17 mouse cellular contexts compared by ENCODE assay signal in the genomic region with DNA sequence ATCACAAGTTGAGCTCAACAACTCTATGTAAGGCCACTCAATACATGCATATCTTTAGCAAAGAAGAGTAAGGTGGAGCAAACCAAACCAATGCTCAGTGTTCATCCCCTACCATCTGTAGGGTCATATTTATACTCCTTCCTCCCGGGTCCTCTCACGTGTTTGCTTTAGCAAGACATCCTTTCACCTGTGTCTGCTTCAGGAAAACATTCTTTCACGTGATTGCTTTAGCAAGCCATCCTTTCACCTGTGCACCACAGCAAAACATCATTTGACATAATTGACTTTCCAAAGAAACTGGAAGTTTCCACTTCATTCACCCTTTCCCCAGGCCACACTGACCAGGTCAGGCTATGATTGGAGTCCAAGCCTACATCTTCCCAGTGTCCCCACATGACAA. TPM values are rescaled to one million over a fixed set of nuclear protein-coding genes. Genes with fewer than 3 reads are reported as not detected.
DNase-seq lines count a peak whose midpoint lies in the region; ATAC-seq and TF ChIP-seq lines count a peak whose summit lies in the region.
"Had no signal": no experiment of that assay in that cellular context is flagged by ENCODE, and none has a peak within 500 bp of the region (broad histone marks: within the 10 kb centered on the region; RNA-seq: fewer than 3 reads in every experiment).

A gene (minus strand): TSS at position 101 of the 400 bp plus-strand sequence.

- no peak within 1 kb of the TSS for H3K9ac ChIP-seq in forebrain, embryonic 12.5 days
- H3K9ac ChIP-seq in forebrain, embryonic 14.5 days (ENCODE audit: low read length): no peak within 1 kb of the TSS
- no peak within 1 kb of the TSS for H3K9ac ChIP-seq in stomach, embryonic 15.5 days
- H3K9ac ChIP-seq in stomach, postnatal 0 days (ENCODE audit: low read length): no peak within 1 kb of the TSS
- no peak within 1 kb of the TSS for H3K9ac ChIP-seq in midbrain, embryonic 14.5 days (replicated peaks; ENCODE audit: low read length)
- H3K9ac ChIP-seq: embryonic facial prominence, embryonic 15.5 days had no signal

- no peak for TF ChIP-seq EP300 in stomach, postnatal 0 days (optimal IDR thresholded peaks at IDR 0.05)

- H3K9me3 ChIP-seq in forebrain, embryonic 12.5 days: no peaks in the 10 kb centered on the region
- H3K9me3 ChIP-seq in forebrain, embryonic 14.5 days (replicated peaks; ENCODE audit: control insufficient read depth, low read length): no peaks in the 10 kb centered on the region
- H3K9me3 ChIP-seq in stomach, embryonic 15.5 days: no peaks in the 10 kb centered on the region
- no peaks in the 10 kb centered on the region for H3K9me3 ChIP-seq in stomach, postnatal 0 days (ENCODE audit: control insufficient read depth, low read length)
- H3K9me3 ChIP-seq in midbrain, embryonic 14.5 days (ENCODE audit: control insufficient read depth, low read length): no peaks in the 10 kb centered on the region
- H3K9me3 ChIP-seq: embryonic facial prominence, embryonic 15.5 days had no signal

- no peaks in the 10 kb centered on the region for H3K27me3 ChIP-seq in forebrain, embryonic 12.5 days
- no peaks in the 10 kb centered on the region for H3K27me3 ChIP-seq in forebrain, embryonic 14.5 days (replicated peaks; ENCODE audit: control insufficient read depth, insufficient read depth, low read length)
- no peaks in the 10 kb centered on the region for H3K27me3 ChIP-seq in stomach, embryonic 15.5 days (replicated peaks)
- H3K27me3 ChIP-seq in stomach, postnatal 0 days (ENCODE audit: control insufficient read depth, insufficient read depth, low read length): no peaks in the 10 kb centered on the region
- H3K27me3 ChIP-seq in midbrain, embryonic 14.5 days (ENCODE audit: control insufficient read depth, insufficient read depth, low read length): no peaks in the 10 kb centered on the region
- H3K27me3 ChIP-seq: embryonic facial prominence, embryonic 15.5 days had no signal

- no peak for DNase-seq in forebrain, embryonic 14.5 days (ENCODE audit: low spot score)
- DNase-seq in stomach, postnatal 0 days (ENCODE audit: low spot score): no peak
- DNase-seq in midbrain, embryonic 14.5 days: no peak
- DNase-seq in gastrocnemius, postnatal 10 days: no peak
- no peak for DNase-seq in adipocyte (ENCODE audit: low spot score)
- DNase-seq: cerebellum, adult 11 months; kidney, adult 8-10 months; thymus, adult 18-20 months had no signal

- H3K27ac ChIP-seq in forebrain, embryonic 12.5 days: no peak within 1 kb of the TSS
- no peak within 1 kb of the TSS for H3K27ac ChIP-seq in forebrain, embryonic 14.5 days (ENCODE audit: low read depth, low read length)
- H3K27ac ChIP-seq in stomach, embryonic 15.5 days: peak within 1 kb of the TSS; percentile 55; the same call in 1 of the 2 replicates
- no peak within 1 kb of the TSS for H3K27ac ChIP-seq in stomach, postnatal 0 days (replicated peaks)
- no peak within 1 kb of the TSS for H3K27ac ChIP-seq in midbrain, embryonic 14.5 days (replicated peaks; ENCODE audit: low read depth, low read length)
- H3K27ac ChIP-seq: embryonic facial prominence, embryonic 15.5 days; macrophage had no signal

- no peaks in the 10 kb centered on the region for H3K36me3 ChIP-seq in forebrain, embryonic 12.5 days (replicated peaks)
- H3K36me3 ChIP-seq in forebrain, embryonic 14.5 days (ENCODE audit: control insufficient read depth, insufficient read depth, low read length): no peaks in the 10 kb centered on the region
- H3K36me3 ChIP-seq in stomach, embryonic 15.5 days: no peaks in the 10 kb centered on the region
- no peaks in the 10 kb centered on the region for H3K36me3 ChIP-seq in stomach, postnatal 0 days (ENCODE audit: control insufficient read depth, insufficient read depth, low read length)
- no peaks in the 10 kb centered on the region for H3K36me3 ChIP-seq in midbrain, embryonic 14.5 days (ENCODE audit: control insufficient read depth, insufficient read depth, low read length)
- H3K36me3 ChIP-seq: embryonic facial prominence, embryonic 15.5 days had no signal

- no peak for TF ChIP-seq CTCF in stomach, postnatal 0 days (IDR thresholded peaks at IDR 0.05; ENCODE audit: low read depth)

- no peak within 1 kb of the TSS for H3K4me3 ChIP-seq in forebrain, embryonic 12.5 days (replicated peaks)
- H3K4me3 ChIP-seq in forebrain, embryonic 14.5 days (ENCODE audit: low read depth, low read length): no peak within 1 kb of the TSS
- no peak within 1 kb of the TSS for H3K4me3 ChIP-seq in stomach, embryonic 15.5 days (replicated peaks)
- H3K4me3 ChIP-seq in stomach, postnatal 0 days (ENCODE audit: low read depth, low read length): no peak within 1 kb of the TSS
- no peak within 1 kb of the TSS for H3K4me3 ChIP-seq in midbrain, embryonic 14.5 days (replicated peaks; ENCODE audit: low read depth, low read length)
- H3K4me3 ChIP-seq: embryonic facial prominence, embryonic 15.5 days had no signal

- H3K4me2 ChIP-seq in forebrain, embryonic 12.5 days: no peak within 1 kb of the TSS
- no peak within 1 kb of the TSS for H3K4me2 ChIP-seq in forebrain, embryonic 14.5 days (ENCODE audit: low read length)
- no peak within 1 kb of the TSS for H3K4me2 ChIP-seq in stomach, embryonic 15.5 days
- no peak within 1 kb of the TSS for H3K4me2 ChIP-seq in stomach, postnatal 0 days (replicated peaks; ENCODE audit: low read depth)
- no peak within 1 kb of the TSS for H3K4me2 ChIP-seq in midbrain, embryonic 14.5 days (ENCODE audit: low read length)
- H3K4me2 ChIP-seq: embryonic facial prominence, embryonic 15.5 days; liver, embryonic 11.5 days had no signal

- no peak for ATAC-seq in forebrain, embryonic 12.5 days (ENCODE audit: low FRiP score)
- ATAC-seq in forebrain, embryonic 14.5 days: no peak
- no peak for ATAC-seq in stomach, embryonic 15.5 days (ENCODE audit: insufficient read depth, low FRiP score, low read depth)
- no peak for ATAC-seq in stomach, postnatal 0 days (ENCODE audit: low FRiP score, low TSS enrichment)
- no peak for ATAC-seq in midbrain, embryonic 14.5 days (ENCODE audit: low FRiP score, low TSS enrichment)
- ATAC-seq in cerebellum, adult (ENCODE audit: insufficient number of reproducible peaks, low FRiP score, low TSS enrichment): no peak

- WGBS in forebrain, embryonic 12.5 days: 91% methylated on average over 3 of the region's 3 CpGs
- WGBS in forebrain, embryonic 14.5 days: 90% methylated on average over 3 of the region's 3 CpGs
- 78% methylated on average over 3 of the region's 3 CpGs for WGBS in stomach, embryonic 15.5 days
- 69% methylated on average over 3 of the region's 3 CpGs for WGBS in stomach, postnatal 0 days
- WGBS in midbrain, embryonic 14.5 days: 83% methylated on average over 3 of the region's 3 CpGs

- H3K4me1 ChIP-seq in forebrain, embryonic 12.5 days: no peaks in the 10 kb centered on the region
- H3K4me1 ChIP-seq in forebrain, embryonic 14.5 days (ENCODE audit: control insufficient read depth, insufficient read depth, low read length): no peaks in the 10 kb centered on the region
- H3K4me1 ChIP-seq in stomach, embryonic 15.5 days: 0 out of 2 replicates have a peak, but pooled peaks cover 5% of the 10 kb centered on the region
- H3K4me1 ChIP-seq in stomach, postnatal 0 days (replicated peaks; ENCODE audit: control insufficient read depth, insufficient read depth): no peaks in the 10 kb centered on the region
- no peaks in the 10 kb centered on the region for H3K4me1 ChIP-seq in midbrain, embryonic 14.5 days (ENCODE audit: control insufficient read depth, insufficient read depth, low read length)
- H3K4me1 ChIP-seq: embryonic facial prominence, embryonic 15.5 days had no signal

RNA-seq across cellular contexts. Expression of the gene that starts here (rescaled TPM):
- polyA plus RNA-seq in forebrain, embryonic 12.5 days (2016; fragmentation: Nextera tagmentation; extraction: Ambion mirVana): 13.9 and 17.8 TPM in 2 replicates
- polyA plus RNA-seq in forebrain, embryonic 14.5 days (2014; fragmentation: Nextera tagmentation; extraction: Ambion mirVana): 7.9 and 8.2 TPM in 2 replicates
- polyA plus RNA-seq in stomach, embryonic 15.5 days (2015; fragmentation: Nextera tagmentation; extraction: Ambion mirVana): 3.4 and 5.7 TPM in 2 replicates
- polyA plus RNA-seq in stomach, postnatal 0 days (2015; fragmentation: Nextera tagmentation; extraction: Ambion mirVana): 0.76 and 1.2 TPM in 2 replicates
- 25.9 and 34.2 TPM in 2 replicates for polyA plus RNA-seq in midbrain, embryonic 14.5 days (2014; fragmentation: Nextera tagmentation; extraction: Ambion mirVana)
- total RNA-seq in gastrocnemius, postnatal 10 days (2021): under 1 TPM; 0.27 to 0.28 TPM
- total RNA-seq: MEL had no signal
- polyA plus RNA-seq: C2C12; macrophage; spleen, adult 2 months had no signal
